Mouse (Mus musculus): Measurements from ENCODE around the gene Arhgef17. TPM values are rescaled to one million over a fixed set of nuclear protein-coding genes. Genes with fewer than 3 reads are reported as not detected.

The Arhgef17 gene
- polyA plus RNA-seq, 1 experiment, result 71.4 TPM

DNA sequence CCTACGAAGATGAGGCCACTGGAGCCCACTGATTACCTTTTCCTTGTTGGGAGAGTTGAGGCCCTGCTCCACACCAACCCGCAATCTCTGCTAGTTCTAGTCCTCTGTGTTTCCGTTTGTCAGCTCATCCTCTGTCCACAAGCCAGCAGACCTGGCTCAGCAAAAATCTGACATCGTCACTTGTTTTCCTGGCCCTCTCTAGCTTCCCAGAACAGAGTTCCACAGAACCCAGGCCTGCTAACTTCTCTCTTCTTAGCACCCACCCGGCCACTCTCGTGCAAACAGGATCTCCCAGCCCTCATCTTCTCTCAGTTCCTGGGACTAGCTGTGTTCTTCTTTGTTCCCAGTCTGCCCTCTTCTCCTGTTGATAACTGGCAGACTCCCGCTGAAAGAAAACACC lies 20.8 kb upstream of the Arhgef17 start:
- Histone ChIP-seq H3K27ac (ENCODE audit: insufficient read depth, low read length) (no peak overlapping the region), H3K4me3 (replicated peaks; ENCODE audit: insufficient read depth, low read depth, low read length) (no peak overlapping the region), H3K27me3 (ENCODE audit: control insufficient read depth, insufficient read depth, low read length) (no peaks in the 10 kb centered on the region), H3K4me1 (ENCODE audit: control insufficient read depth, insufficient read depth, low read length) (peaks cover 4% of the 10 kb centered on the region; the same call in 1 of the 2 replicates)
- TF ChIP-seq CTCF (IDR thresholded peaks at IDR 0.05; ENCODE audit: borderline replicate concordance, insufficient read depth, low read depth, low read length), result no peak
- TF ChIP-seq POLR2A (IDR thresholded peaks at IDR 0.05; ENCODE audit: borderline replicate concordance, insufficient read depth, low read length), result no peak
- 91% methylated on average over 7 of the region's 7 CpGs for WGBS
- DNase-seq, result no peak

DNA sequence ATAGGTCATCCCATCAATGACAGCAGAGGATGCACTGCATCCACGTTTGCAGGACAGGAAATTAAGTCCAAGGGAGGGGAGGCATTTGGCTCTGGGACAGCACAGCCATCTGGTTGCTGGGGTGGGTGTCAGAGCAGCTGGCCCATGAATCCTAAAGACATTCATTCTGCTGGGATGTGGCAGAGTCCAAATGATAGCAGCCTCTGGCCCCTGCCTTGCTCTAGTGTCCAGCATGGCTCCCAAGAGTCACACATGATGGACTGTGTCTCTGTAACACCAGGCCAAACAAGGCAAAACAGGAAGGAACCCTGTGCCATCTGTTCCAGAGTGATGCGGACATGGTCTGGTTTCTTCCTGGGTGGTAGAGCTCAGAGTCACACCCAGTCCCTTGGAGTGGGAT lies 20.0 kb upstream of the Arhgef17 start:
- H3K4me3 ChIP-seq (replicated peaks; ENCODE audit: insufficient read depth, low read depth, low read length), result no peak overlapping the region
- 34% methylated on average over 2 of the region's 2 CpGs for WGBS
- no peak for DNase-seq
- H3K27ac ChIP-seq (ENCODE audit: insufficient read depth, low read length), result no peak overlapping the region
- H3K27me3 ChIP-seq (ENCODE audit: control insufficient read depth, insufficient read depth, low read length), result no peaks in the 10 kb centered on the region
- TF ChIP-seq CTCF (IDR thresholded peaks at IDR 0.05; ENCODE audit: borderline replicate concordance, insufficient read depth, low read depth, low read length), result no peak
- TF ChIP-seq POLR2A (IDR thresholded peaks at IDR 0.05; ENCODE audit: borderline replicate concordance, insufficient read depth, low read length), result no peak
- peaks cover 4% of the 10 kb centered on the region; the same call in 1 of the 2 replicates for H3K4me1 ChIP-seq (ENCODE audit: control insufficient read depth, insufficient read depth, low read length)

GRCm38 (mm10) chr7:100950481-100951010 lies 18.6 kb upstream of the Arhgef17 start:
- H3K27me3 ChIP-seq (ENCODE audit: control insufficient read depth, insufficient read depth, low read length), result no peaks in the 10 kb centered on the region
- no peak overlapping the region for H3K4me3 ChIP-seq (replicated peaks; ENCODE audit: insufficient read depth, low read depth, low read length)
- no peak overlapping the region for H3K27ac ChIP-seq (ENCODE audit: insufficient read depth, low read length)
- DNase-seq, result no peak
- H3K4me1 ChIP-seq (ENCODE audit: control insufficient read depth, insufficient read depth, low read length), result peaks cover 4% of the 10 kb centered on the region; the same call in 1 of the 2 replicates
- no peak for TF ChIP-seq CTCF (IDR thresholded peaks at IDR 0.05; ENCODE audit: borderline replicate concordance, insufficient read depth, low read depth, low read length)
- TF ChIP-seq POLR2A (IDR thresholded peaks at IDR 0.05; ENCODE audit: borderline replicate concordance, insufficient read depth, low read length), result no peak
- WGBS, result 77% methylated on average over 12 of the region's 12 CpGs

GRCm38 (mm10) chr7:100950031-100950430 lies 18.1 kb upstream of the Arhgef17 start:
- 83% methylated on average over 5 of the region's 5 CpGs for WGBS
- no peak overlapping the region for H3K27ac ChIP-seq (ENCODE audit: insufficient read depth, low read length)

GRCm38 (mm10) chr7:100944738-100945137 lies 12.8 kb upstream of the Arhgef17 start:
- Histone ChIP-seq H3K4me1 (ENCODE audit: control insufficient read depth, insufficient read depth, low read length) (peaks cover 16% of the 10 kb centered on the region), H3K4me3 (replicated peaks; ENCODE audit: insufficient read depth, low read depth, low read length) (no peak overlapping the region), H3K27me3 (ENCODE audit: control insufficient read depth, insufficient read depth, low read length) (no peaks in the 10 kb centered on the region), H3K27ac (ENCODE audit: insufficient read depth, low read length) (no peak overlapping the region)
- WGBS, result 83% methylated on average over 5 of the region's 5 CpGs
- no peak for TF ChIP-seq CTCF (IDR thresholded peaks at IDR 0.05; ENCODE audit: borderline replicate concordance, insufficient read depth, low read depth, low read length)
- DNase-seq, result no peak

More at GRCm38 (mm10) chr7:100950031-100950430, 18.1 kb upstream of the Arhgef17 start:
- Histone ChIP-seq H3K27me3 (ENCODE audit: control insufficient read depth, insufficient read depth, low read length) (no peaks in the 10 kb centered on the region), H3K4me1 (ENCODE audit: control insufficient read depth, insufficient read depth, low read length) (peaks cover 4% of the 10 kb centered on the region; the same call in 1 of the 2 replicates), H3K4me3 (replicated peaks; ENCODE audit: insufficient read depth, low read depth, low read length) (no peak overlapping the region)
- DNase-seq, result no peak
- TF ChIP-seq CTCF (IDR thresholded peaks at IDR 0.05; ENCODE audit: borderline replicate concordance, insufficient read depth, low read depth, low read length) (no peak), POLR2A (IDR thresholded peaks at IDR 0.05; ENCODE audit: borderline replicate concordance, insufficient read depth, low read length) (no peak)

DNA sequence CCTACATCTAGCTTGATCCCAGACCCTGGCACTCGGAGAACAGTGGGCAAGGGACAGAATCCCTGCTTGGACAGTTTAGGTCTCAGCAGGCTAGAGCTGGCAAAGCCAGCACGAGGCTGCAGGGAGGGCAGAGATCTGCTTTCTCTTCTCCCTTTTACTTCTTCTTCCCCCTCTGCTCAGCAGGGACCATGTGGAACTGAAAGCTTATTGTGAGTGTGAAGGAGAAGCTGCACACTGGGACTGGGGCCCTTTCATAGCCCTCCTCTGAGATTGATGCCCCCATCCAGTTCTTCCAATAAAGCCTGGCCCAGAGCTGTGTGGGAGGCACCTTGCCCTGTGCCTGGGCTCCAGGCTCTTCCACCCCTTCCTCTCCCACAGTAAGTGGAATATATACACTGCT lies 12.4 kb upstream of the Arhgef17 start:
- no peak for DNase-seq
- TF ChIP-seq POLR2A (IDR thresholded peaks at IDR 0.05; ENCODE audit: borderline replicate concordance, insufficient read depth, low read length) (no peak), CTCF (IDR thresholded peaks at IDR 0.05; ENCODE audit: borderline replicate concordance, insufficient read depth, low read depth, low read length) (no peak)
- H3K4me1 ChIP-seq (ENCODE audit: control insufficient read depth, insufficient read depth, low read length), result peaks cover 16% of the 10 kb centered on the region
- H3K27ac ChIP-seq (ENCODE audit: insufficient read depth, low read length), result no peak overlapping the region
- no peaks in the 10 kb centered on the region for H3K27me3 ChIP-seq (ENCODE audit: control insufficient read depth, insufficient read depth, low read length)
- 13% methylated on average over 2 of the region's 2 CpGs for WGBS
- no peak overlapping the region for H3K4me3 ChIP-seq (replicated peaks; ENCODE audit: insufficient read depth, low read depth, low read length)

DNA sequence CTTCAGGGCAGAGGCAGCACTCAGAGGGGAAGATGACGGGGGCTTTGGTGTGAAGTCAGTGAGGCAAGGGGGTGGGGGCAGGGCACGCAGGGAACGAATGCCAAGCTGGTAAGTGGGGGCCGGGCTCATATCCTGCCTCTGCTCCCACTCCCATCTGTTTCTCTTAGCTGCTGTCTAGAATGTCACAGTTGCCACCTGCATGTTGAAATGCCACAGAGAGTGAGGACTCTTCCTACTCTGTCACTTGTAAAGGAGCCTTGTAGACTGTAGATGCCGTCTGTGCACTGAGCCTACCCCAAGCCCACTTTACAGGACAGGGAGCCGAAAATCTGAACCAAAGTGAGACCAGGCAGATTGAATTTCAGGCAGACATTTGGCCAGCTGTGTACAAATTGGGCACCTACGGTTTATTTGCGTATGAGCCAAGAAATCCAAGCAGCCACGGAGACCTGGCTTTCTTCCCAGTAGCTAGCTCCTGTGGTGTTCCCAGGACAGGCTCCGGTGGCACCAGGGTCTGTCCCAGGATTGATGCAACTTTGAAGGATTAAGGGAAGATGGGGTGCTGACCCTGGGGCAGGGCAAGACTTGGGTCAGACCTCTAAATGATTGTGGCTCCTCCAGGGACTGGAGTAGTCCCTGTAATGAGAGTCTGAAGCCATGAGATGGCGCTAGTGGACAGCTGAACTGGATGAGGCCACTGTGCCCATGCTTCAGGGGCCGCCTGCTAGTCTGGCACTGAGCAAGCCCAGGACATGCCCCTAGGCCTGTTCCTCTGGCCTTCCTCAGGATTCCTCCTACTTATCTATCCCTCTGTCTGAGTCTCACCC lies 11.1 kb upstream of the Arhgef17 start:
- peak; percentile 64 to 66 for DNase-seq
- TF ChIP-seq POLR2A (IDR thresholded peaks at IDR 0.05; ENCODE audit: borderline replicate concordance, insufficient read depth, low read length), result no peak
- peak; percentile 81 for TF ChIP-seq CTCF (IDR thresholded peaks at IDR 0.05; ENCODE audit: borderline replicate concordance, insufficient read depth, low read depth, low read length)
- 4% methylated on average over 12 of the region's 12 CpGs for WGBS

DNA sequence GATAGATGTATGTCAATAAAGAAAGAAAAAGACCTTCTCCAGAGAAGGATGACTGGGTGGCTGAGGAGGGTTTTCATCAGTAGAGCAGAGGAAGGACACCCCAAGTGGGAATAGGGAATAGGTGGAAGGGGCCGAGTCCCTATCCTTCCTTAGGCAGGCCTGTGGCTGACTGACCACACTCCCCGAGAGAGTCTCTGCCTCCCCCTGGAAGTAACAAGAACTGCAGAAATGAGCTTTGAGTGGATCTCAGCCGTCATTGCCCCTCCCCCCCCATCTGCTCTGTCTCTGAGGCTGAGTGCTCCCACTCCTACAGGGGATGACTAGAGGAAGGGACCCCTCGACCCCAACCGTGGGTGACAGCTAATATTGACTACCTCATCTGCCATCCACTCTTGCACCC lies 9.3 kb upstream of the Arhgef17 start:
- TF ChIP-seq CTCF (IDR thresholded peaks at IDR 0.05; ENCODE audit: borderline replicate concordance, insufficient read depth, low read depth, low read length), result no peak
- TF ChIP-seq POLR2A (IDR thresholded peaks at IDR 0.05; ENCODE audit: borderline replicate concordance, insufficient read depth, low read length), result no peak
- 69% methylated on average over 5 of the region's 5 CpGs for WGBS
- peaks cover 20% of the 10 kb centered on the region for H3K4me1 ChIP-seq (ENCODE audit: control insufficient read depth, insufficient read depth, low read length)
- no peak overlapping the region for H3K4me3 ChIP-seq (replicated peaks; ENCODE audit: insufficient read depth, low read depth, low read length)
- H3K27me3 ChIP-seq (ENCODE audit: control insufficient read depth, insufficient read depth, low read length), result no peaks in the 10 kb centered on the region
- H3K27ac ChIP-seq (ENCODE audit: insufficient read depth, low read length), result no peak overlapping the region
- DNase-seq, result no peak

More for the DNA sequence above, 11.1 kb upstream of the Arhgef17 start:
- Histone ChIP-seq H3K4me3 (replicated peaks; ENCODE audit: insufficient read depth, low read depth, low read length) (no peak overlapping the region), H3K4me1 (ENCODE audit: control insufficient read depth, insufficient read depth, low read length) (peaks cover 20% of the 10 kb centered on the region), H3K27ac (ENCODE audit: insufficient read depth, low read length) (no peak overlapping the region), H3K27me3 (ENCODE audit: control insufficient read depth, insufficient read depth, low read length) (no peaks in the 10 kb centered on the region)

Data from cerebellum, adult 2 months (tissue).